ENCODE assay signal across 16 mouse cellular contexts in genomic region chr5:74136868-74137439, GRCm38 (mm10). TPM values are rescaled to one million over a fixed set of nuclear protein-coding genes. Genes with fewer than 3 reads are reported as not detected.
DNase-seq lines count a peak whose midpoint lies in the region; ATAC-seq lines count a peak whose summit lies in the region.
"Had no signal": no experiment of that assay in that cellular context is flagged by ENCODE, and none has a peak within 500 bp of the region (broad histone marks: within the 10 kb centered on the region; RNA-seq: fewer than 3 reads in every experiment).

No protein-coding gene starts in this region.

- peaks cover 28% of the 10 kb centered on the region for H3K4me1 ChIP-seq in heart, embryonic 10.5 days
- no peaks in the 10 kb centered on the region; the same call in 1 of the 2 replicates for H3K4me1 ChIP-seq in stomach, embryonic 15.5 days

- H3K36me3 ChIP-seq in heart, embryonic 10.5 days, result 0 out of 2 replicates have a peak, but pooled peaks cover 4% of the 10 kb centered on the region
- no peaks in the 10 kb centered on the region for H3K36me3 ChIP-seq in stomach, embryonic 15.5 days
- H3K36me3 ChIP-seq: liver, embryonic 13.5 days had no signal

- no peak overlapping the region for H3K4me3 ChIP-seq in heart, embryonic 10.5 days
- H3K4me3 ChIP-seq in stomach, embryonic 15.5 days (replicated peaks), result no peak overlapping the region
- H3K4me3 ChIP-seq: liver, embryonic 13.5 days had no signal

- DNase-seq in heart, embryonic 10.5 days (ENCODE audit: low spot score), result no peak
- no peak for DNase-seq in heart, postnatal 25 days (ENCODE audit: low spot score)
- peak; percentile 40 for DNase-seq in kidney, postnatal 14 days
- DNase-seq in kidney, postnatal 36 days, result no peak
- DNase-seq in large intestine, adult 2 months (ENCODE audit: low read depth, low spot score), result peak; percentile 67
- no peak for DNase-seq in spleen, postnatal 36 days (ENCODE audit: low spot score in 2 of 2)
- DNase-seq: adrenal gland, postnatal 25 days; cerebellum, postnatal 36 days; layer of hippocampus, adult 9-11 months; left cerebral cortex, postnatal 4 days; liver, embryonic 13.5 days; right cerebral cortex, postnatal 25 days had no signal

- intact Hi-C loops in heart, postnatal 25 days (cut with DNase I), result no loop called here

- 14% methylated on average over 5 of the region's 5 CpGs for WGBS in heart, embryonic 10.5 days
- 20% methylated on average over 5 of the region's 5 CpGs for WGBS in large intestine, adult 2 months
- WGBS in stomach, embryonic 15.5 days, result 26% methylated on average over 5 of the region's 5 CpGs

- H3K9me3 ChIP-seq in heart, embryonic 10.5 days, result no peaks in the 10 kb centered on the region
- H3K9me3 ChIP-seq in stomach, embryonic 15.5 days, result no peaks in the 10 kb centered on the region
- H3K9me3 ChIP-seq: liver, embryonic 13.5 days had no signal

- no peaks in the 10 kb centered on the region for H3K27me3 ChIP-seq in heart, embryonic 10.5 days (ENCODE audit: insufficient read depth, poor library complexity, severe bottlenecking)
- H3K27me3 ChIP-seq in stomach, embryonic 15.5 days (replicated peaks), result no peaks in the 10 kb centered on the region
- H3K27me3 ChIP-seq: liver, embryonic 13.5 days had no signal

- no peak overlapping the region for H3K9ac ChIP-seq in stomach, embryonic 15.5 days
- H3K9ac ChIP-seq: liver, embryonic 13.5 days had no signal

- H3K4me2 ChIP-seq in stomach, embryonic 15.5 days, result 0 out of 2 replicates have a peak overlapping the region, but pooled peaks have one; percentile 26
- H3K4me2 ChIP-seq: liver, embryonic 13.5 days had no signal

- H3K27ac ChIP-seq in heart, embryonic 10.5 days, result peak overlapping the region; percentile 69
- H3K27ac ChIP-seq in stomach, embryonic 15.5 days, result no peak overlapping the region; the same call in 1 of the 2 replicates
- H3K27ac ChIP-seq: hindbrain, postnatal 0 days; liver, embryonic 13.5 days had no signal

- peak; percentile 81 for ATAC-seq in stomach, embryonic 15.5 days (ENCODE audit: insufficient read depth, low FRiP score, low read depth)
- ATAC-seq in erythroblast, adult 5-6 weeks (replicated peaks; ENCODE audit: low FRiP score, poor library complexity, severe bottlenecking), result no peak
- ATAC-seq: forebrain, embryonic 16.5 days; hindbrain, postnatal 0 days had no signal

RNA-seq across cellular contexts. Expression of gene Rasl11b, which starts 58.1 kb away (rescaled TPM):
- 58.3 and 65.9 TPM in 2 replicates for polyA plus RNA-seq in heart, embryonic 10.5 days (2016; fragmentation: Nextera tagmentation; extraction: Ambion mirVana)
- 10 to 100 TPM; 35.8 to 50.2 TPM for total RNA-seq in heart, postnatal 25 days (2021)
- 7.3 and 7.9 TPM in 2 replicates for polyA plus RNA-seq in large intestine, adult 2 months (2012; rRNA removed)
- 47.9 and 50.3 TPM in 2 replicates for polyA plus RNA-seq in stomach, embryonic 15.5 days (2015; fragmentation: Nextera tagmentation; extraction: Ambion mirVana)
- 0.58 and 0.63 TPM in 2 replicates for total RNA-seq in erythroblast, adult 5-6 weeks (2015; ENCODE audit: low replicate concordance)
- 0.70 TPM in 1 of 2 replicates, not detected in the other for total RNA-seq in erythroblast, adult 5-6 weeks (2017; ENCODE audit: low replicate concordance)

Comparison
In these comparisons a context has a peak if more than half of its experiments do, and no peak if none do; other contexts are left out.
1. DNase-seq: peak in kidney, postnatal 14 days (single experiment) and large intestine, adult 2 months (single experiment); none in heart, embryonic 10.5 days (single experiment), heart, postnatal 25 days (single experiment), kidney, postnatal 36 days (0 of 2) and spleen, postnatal 36 days (0 of 2).